Mouse (Mus musculus): ENCODE measurements around the gene Fam57b.

The Fam57b gene

GRCm38 (mm10) chr7:126832036-126832598 is 34.6 kb downstream of the Fam57b start:
- peak; percentile 51 to 68 for DNase-seq

DNA sequence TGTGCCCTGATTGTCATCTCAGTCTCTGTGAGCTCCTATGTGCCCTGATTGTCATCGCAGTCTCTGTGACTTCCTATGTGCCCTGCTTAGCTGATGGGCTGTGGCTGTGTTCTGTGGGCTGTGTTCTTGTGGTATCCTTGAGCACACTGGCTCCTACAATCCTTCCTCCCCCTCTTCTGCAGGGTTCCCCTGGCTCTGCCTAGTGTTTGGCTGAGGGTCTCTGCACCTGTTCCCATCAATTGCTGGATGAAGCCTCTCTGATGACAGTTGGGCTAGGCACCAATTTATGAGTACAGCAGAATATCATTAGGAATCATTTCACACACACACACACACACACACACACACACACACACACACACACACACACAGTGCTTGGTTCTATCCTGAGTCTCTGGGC is 35.8 kb downstream of the Fam57b start:
- no peak for DNase-seq

GRCm38 (mm10) chr7:126843276-126843675 is 45.8 kb downstream of the Fam57b start:
- no peak for DNase-seq

DNA sequence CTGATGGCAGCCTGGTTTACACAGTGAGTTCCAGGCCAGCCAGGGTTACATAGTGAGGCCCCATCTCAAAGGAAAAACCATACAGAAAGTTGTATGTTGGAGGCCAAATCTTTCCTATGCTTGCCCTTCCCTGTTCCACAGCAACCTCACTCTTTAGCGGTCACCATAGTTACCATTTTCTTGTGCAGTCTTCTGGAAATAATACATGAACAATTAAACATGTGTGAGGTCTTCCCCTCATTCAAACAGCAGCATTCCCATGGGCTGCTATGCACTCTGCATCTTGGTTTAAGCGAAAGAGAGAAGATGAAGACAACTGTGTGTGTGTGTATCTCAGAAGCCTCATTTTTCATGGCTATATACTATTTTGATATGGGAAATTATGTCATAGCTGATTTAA is 48.0 kb downstream of the Fam57b start:
- no peak for DNase-seq

GRCm38 (mm10) chr7:126847116-126847420 is 49.6 kb downstream of the Fam57b start, which contains the start of gene Doc2a:
Doc2a (plus strand) TSS chr7:126847416.
- no peak for DNase-seq

GRCm38 (mm10) chr7:126847421-126848398 is 50.2 kb downstream of the Fam57b start:
- no peak for DNase-seq

GRCm38 (mm10) chr7:126848794-126849193 is 51.3 kb downstream of the Fam57b start:
- DNase-seq: no peak

GRCm38 (mm10) chr7:126850161-126850560 is 52.7 kb downstream of the Fam57b start:
- DNase-seq: no peak

DNA sequence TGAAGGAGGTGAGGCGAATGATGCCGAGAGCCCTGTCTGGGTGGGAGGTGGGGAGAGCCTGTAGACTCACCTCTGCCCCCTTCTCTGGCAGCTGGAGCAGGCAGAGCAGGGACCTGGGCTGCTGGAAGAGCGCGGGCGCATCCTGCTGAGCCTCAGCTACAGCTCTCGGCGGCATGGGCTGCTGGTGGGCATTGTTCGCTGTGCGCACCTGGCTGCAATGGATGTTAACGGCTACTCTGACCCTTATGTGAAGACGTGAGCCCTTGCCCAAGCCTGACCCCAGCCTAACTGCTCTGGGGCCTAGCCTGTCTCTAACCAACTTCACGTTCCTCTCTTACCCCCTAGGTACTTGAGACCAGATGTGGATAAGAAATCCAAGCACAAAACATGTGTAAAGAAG is 53.7 kb downstream of the Fam57b start:
- no peak for DNase-seq

GRCm38 (mm10) chr7:126853454-126853853 is 56.0 kb downstream of the Fam57b start:
- no peak for DNase-seq

DNA sequence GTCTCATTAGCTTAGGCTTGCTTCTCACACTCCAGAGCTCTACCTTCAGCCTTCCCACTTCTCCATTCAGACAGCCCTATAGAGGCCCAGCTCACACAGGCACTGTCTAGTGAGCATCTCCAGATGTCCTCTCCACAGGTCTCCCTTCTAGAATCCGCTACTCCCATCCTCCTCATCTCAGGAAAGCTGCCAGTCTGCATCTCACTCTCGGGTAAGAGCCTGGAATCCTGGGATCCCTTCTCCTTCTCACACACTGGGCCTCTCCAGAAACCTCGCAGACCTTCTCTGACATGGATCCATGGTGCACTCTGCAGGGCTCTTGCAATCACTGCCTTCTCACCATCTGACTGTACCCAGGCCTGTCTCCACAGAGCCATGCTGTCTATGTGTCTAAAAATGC is 58.2 kb downstream of the Fam57b start:
- DNase-seq: no peak

DNA sequence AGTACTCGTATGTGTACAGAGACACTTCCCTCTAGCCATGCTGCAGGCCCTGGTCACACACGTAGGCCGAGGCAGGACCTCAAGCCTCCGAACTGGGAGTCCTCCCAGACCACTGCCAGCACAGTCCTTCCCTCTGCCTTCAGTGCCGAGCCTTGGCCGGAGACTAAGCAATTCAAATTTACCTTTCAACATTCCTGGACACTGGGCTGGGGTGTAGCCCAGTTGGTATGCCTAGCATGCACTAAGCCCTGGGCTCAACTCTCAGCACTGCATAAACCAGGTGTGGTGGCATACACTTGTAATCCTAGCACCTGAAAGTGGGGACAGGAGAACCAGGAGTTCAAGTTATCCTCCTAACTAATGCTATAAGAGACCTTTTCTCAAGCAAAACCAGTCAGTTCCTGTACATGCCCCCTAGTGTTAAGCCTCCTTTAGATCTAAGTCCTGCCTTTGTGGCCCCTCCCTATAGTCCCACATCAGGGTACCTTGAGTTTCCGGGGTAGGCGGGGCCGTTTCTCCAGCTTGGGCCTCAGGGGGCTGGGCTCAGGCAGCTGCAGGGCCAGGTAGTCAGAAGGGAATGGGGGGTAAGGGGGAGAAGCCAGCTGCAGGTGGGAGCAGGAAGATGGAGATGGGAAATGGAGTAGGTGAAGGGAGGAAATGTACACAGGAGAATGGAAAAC is 59.4 kb downstream of the Fam57b start:
- peak; percentile 44 to 57 for DNase-seq

DNA sequence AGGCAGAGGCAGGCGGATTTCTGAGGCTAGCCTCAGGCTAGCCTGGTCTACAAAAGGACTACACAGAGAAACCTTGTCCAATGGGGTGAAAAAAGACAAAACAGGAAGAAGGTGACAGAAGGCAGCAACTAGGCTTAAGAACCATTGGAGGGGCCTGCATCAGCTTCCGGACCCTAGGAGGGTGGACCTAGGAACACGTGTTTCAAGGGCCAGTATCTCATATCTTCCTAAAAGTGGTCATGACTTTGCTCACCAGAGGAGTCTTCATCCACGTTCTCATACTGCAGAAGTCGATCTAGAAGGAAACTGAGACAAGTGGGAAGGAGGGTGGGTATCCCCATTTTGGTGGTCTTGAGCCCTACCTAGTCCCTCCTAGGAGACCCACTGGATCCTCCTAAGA is 63.5 kb downstream of the Fam57b start:
- no peak for DNase-seq

- DNase-seq: peak; percentile 88 to 94
Measured at GRCm38 (mm10) chr7:126861429-126862130, 64.1 kb downstream of the Fam57b start, which contains the start of gene Hirip3. Hirip3 (plus strand) TSS chr7:126861972.

- peak; percentile 84 to 88 for DNase-seq
Measured at GRCm38 (mm10) chr7:126862147-126862784, 64.8 kb downstream of the Fam57b start, which contains the start of gene Ino80e. Ino80e (minus strand) TSS chr7:126862377.

DNA sequence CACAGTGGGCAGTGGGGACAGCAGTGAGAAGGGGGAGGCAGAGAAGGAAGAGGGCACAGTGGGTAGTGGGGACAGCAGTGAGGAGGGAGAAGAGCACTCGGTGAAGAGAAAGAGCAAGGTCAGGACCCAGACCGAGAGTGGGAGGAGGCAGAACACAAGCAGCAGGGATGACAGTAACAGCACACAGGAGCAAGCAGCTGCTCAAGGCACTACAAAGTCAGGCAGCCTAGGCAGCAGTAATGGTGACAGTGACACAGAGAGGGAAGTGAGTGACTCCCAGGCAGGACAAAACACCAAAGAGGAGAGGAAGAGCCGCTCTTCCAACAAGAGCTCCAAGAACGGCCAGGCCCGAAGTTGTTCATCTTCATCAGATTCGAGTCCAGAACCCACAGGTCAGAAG is 66.3 kb downstream of the Fam57b start:
- DNase-seq: no peak

DNA sequence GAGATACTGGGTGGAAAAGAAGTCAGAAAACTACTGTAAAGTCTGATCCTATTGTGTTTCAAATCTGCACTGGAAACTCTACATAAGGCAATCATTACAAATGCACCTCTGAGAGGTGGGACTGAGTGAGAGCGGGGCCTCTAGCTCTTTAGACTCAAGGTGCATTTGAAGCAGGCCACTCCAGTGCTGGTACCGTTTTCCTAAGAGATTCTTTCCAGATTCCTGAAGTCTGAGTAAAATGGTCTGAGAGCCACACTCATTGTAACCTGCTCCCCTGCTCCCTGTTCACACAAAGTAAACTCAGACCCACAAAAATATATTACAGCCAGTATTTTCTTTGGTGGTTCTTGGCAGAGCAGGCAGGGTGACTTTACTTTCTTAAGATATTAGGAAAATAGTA is 70.1 kb downstream of the Fam57b start:
- DNase-seq: no peak

DNA sequence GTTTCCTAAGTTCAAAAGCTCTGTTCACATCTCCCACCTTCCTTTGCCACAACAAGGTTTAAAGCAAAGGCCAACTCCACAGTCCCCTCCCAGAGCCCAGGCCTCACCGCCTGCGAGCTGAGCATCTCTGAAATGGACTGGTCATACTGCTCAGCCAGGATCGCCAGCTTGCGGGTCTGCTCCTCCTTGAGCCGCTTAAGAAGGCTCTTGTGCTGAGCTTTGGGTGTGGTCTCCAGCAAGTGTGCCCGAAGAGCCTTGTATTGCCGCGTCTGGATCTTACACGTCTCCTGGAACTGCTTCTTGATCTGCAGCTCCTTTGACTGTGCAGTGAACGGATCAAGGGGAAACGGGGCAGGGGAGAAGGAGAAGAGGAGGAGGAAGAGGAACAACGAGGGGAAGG is 70.5 kb downstream of the Fam57b start:
- no peak for DNase-seq

- no peak for DNase-seq
Measured at GRCm38 (mm10) chr7:126869780-126870519, 72.5 kb downstream of the Fam57b start.

DNA sequence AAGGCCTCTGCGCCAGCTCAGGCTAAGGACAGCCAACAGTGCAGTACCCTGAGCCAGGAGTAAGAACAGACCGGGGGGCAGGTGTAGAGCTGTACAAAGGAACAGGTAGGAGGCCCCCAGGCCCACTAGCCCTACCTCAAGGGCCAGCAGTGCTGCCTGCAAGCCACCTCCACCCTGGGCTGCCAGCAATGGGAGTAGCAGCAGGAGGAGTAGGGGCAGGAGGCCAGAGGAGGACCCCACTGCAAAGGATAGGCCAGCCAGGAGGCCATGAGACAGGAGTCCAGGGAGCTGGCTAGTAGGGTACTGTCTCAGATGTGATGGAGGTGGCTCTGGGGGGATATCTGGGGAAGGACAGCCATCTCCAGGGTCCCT is 73.0 kb downstream of the Fam57b start:
- DNase-seq: no peak

- DNase-seq: no peak
Measured at GRCm38 (mm10) chr7:126877239-126877638, 79.8 kb downstream of the Fam57b start.

Data from thymus, adult 18-20 months (tissue).